Mouse (Mus musculus) hindbrain, embryonic 10.5 days (tissue): Measurements from ENCODE around the gene Smim6. TPM values are rescaled to one million over a fixed set of nuclear protein-coding genes. Genes with fewer than 3 reads are reported as not detected.

Experiments used
- DNase-seq: peaks from one replicate; pipeline ENCODE4 v3.0.0-alpha.2; 2017; ENCODE audit warnings: low spot score
- H3K27ac ChIP-seq: fragments of 300-500 bp; sonication (generic); 2 replicates; pipeline ENCODE4 v1.5.1; 2016; ENCODE audit warnings: mild to moderate bottlenecking, moderate library complexity
- H3K27me3 ChIP-seq: fragments of 300-500 bp; sonication (generic); 2 replicates; pipeline ENCODE4 v1.6.1; 2016; ENCODE audit warnings: mild to moderate bottlenecking; ENCODE audit not compliant: poor library complexity, insufficient read depth, severe bottlenecking
- H3K36me3 ChIP-seq: fragments of 300-500 bp; sonication (generic); 2 replicates; pipeline ENCODE4 v1.6.1; 2016; ENCODE audit warnings: mild to moderate bottlenecking, moderate library complexity
- H3K4me1 ChIP-seq: fragments of 300-500 bp; sonication (generic); replicated peaks from 2 replicates; pipeline ENCODE4 v1.6.1; 2016; ENCODE audit warnings: mild to moderate bottlenecking
- H3K4me3 ChIP-seq: fragments of 300-500 bp; sonication (generic); 2 replicates; pipeline ENCODE4 v1.5.1; 2016; ENCODE audit warnings: mild to moderate bottlenecking, moderate library complexity
- H3K9me3 ChIP-seq: fragments of 300-500 bp; sonication (generic); 2 replicates; pipeline ENCODE4 v1.6.1; 2016; ENCODE audit warnings: mild to moderate bottlenecking, moderate library complexity
- WGBS: fragments of 180-500 bp; shearing (Covaris S2); methylation state at CpG from one replicate; pipeline ENCODE4 v1.1.7; 2016; 5-methylcytosine and 5-hydroxymethylcytosine counted together
- polyA plus RNA-seq: library from polyadenylated mRNA; unstranded; fragments of >200 nt; fragmentation: Nextera tagmentation; extraction: Ambion mirVana; gene quantifications from 2 replicates; pipeline ENCODE4 v1.2.1, GENCODE M21; 2016

The Smim6 gene
- polyA plus RNA-seq, 1 experiment from 2014 or later: 1.4 TPM

GRCm38 (mm10) chr11:115955195-115955858 is 43.5 kb downstream of the Smim6 start:
- peak overlapping the region; percentile 78 for H3K27ac ChIP-seq
- no peak overlapping the region for H3K4me3 ChIP-seq
- peaks cover 36% of the 10 kb centered on the region for H3K4me1 ChIP-seq
- WGBS: 60% methylated on average over 10 of the region's 10 CpGs
- peaks cover 94% of the 10 kb centered on the region for H3K36me3 ChIP-seq
- DNase-seq: no peak
- peaks cover 41% of the 10 kb centered on the region for H3K27me3 ChIP-seq
- no peaks in the 10 kb centered on the region for H3K9me3 ChIP-seq

DNA sequence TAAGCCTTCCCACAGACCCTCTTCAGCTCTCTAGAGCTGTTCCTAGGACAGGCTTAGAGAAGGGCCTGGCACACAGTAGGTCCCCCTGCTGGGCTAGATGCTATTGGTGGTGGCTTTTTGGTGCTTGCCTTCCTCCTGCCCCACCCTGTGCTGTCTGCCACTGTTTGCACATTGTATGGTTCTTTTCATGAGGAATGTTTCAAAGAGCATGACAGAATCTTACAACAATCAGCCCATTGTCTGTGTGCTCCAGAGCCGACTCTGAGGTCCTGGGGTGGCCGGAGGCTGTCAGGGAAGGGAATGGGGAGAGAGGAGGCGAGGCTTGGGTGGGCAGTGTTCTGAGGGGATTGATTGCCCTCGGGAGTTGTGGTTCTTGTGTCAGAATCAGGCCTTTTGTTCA is 44.6 kb downstream of the Smim6 start:
- Histone ChIP-seq H3K4me1 (peaks cover 36% of the 10 kb centered on the region), H3K9me3 (no peaks in the 10 kb centered on the region), H3K4me3 (peak overlapping the region; percentile 9; the same call in 1 of the 2 replicates), H3K36me3 (peaks cover 94% of the 10 kb centered on the region), H3K27ac (peak overlapping the region; percentile 78), H3K27me3 (peaks cover 41% of the 10 kb centered on the region)
- WGBS: 15% methylated on average over 4 of the region's 4 CpGs
- DNase-seq: peak; percentile 69

- 66% methylated on average over 7 of the region's 7 CpGs for WGBS
- peaks cover 94% of the 10 kb centered on the region for H3K36me3 ChIP-seq
These were observed 46.2 kb downstream of the Smim6 start for GRCm38 (mm10) chr11:115957971-115958370.

GRCm38 (mm10) chr11:115959018-115959417 is 47.2 kb downstream of the Smim6 start:
- Histone ChIP-seq H3K9me3 (no peaks in the 10 kb centered on the region), H3K36me3 (peaks cover 94% of the 10 kb centered on the region), H3K27me3 (peaks cover 35% of the 10 kb centered on the region), H3K4me1 (peaks cover 36% of the 10 kb centered on the region), H3K4me3 (no peak overlapping the region), H3K27ac (no peak overlapping the region)
- WGBS: 95% methylated on average over 9 of the region's 9 CpGs
- DNase-seq: no peak

More at GRCm38 (mm10) chr11:115957971-115958370, 46.2 kb downstream of the Smim6 start:
- DNase-seq: no peak
- H3K27ac ChIP-seq: peak overlapping the region; percentile 78
- H3K9me3 ChIP-seq: no peaks in the 10 kb centered on the region
- no peak overlapping the region for H3K4me3 ChIP-seq
- H3K4me1 ChIP-seq: peaks cover 36% of the 10 kb centered on the region
- H3K27me3 ChIP-seq: peaks cover 41% of the 10 kb centered on the region

DNA sequence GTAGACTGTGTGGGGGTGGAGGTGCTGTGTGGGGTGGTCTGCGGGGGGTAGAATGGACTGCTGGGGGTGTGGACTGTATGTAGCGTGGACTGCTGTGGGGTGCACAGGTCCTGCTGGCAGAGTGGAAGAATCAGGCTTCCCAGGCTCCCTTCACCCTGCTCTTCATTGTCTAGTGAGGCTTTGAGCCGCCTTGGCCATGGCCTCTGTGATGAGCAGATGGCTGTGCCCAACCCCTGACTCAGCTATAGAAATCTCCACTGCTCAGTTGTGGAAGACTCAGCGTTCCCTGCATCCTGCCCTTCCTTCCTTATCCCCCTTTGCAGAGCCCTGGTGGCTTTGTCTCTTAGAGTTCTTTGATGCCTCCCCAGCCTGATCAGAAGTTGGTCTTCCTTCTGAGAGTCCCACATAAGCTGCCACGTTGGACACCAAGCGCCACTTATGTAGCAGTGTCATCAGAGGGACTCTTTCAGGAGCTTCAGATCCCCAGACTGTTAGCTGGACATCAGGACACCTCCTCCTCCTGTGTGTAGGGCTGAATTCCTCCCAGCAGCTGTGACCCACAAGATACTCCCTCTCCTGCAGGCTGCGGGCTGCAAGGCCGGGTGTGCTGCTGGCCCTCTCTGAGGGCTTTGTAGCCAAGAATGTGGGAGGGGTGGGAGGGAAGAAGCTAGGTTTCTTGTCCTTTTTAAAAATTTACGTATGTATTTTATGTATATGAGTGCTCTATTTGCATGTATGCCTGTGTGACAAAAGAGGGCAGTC is 51.0 kb downstream of the Smim6 start:
- Histone ChIP-seq H3K27ac (no peak overlapping the region), H3K9me3 (no peaks in the 10 kb centered on the region), H3K27me3 (peaks cover 8% of the 10 kb centered on the region), H3K4me1 (peaks cover 4% of the 10 kb centered on the region), H3K36me3 (peaks cover 94% of the 10 kb centered on the region), H3K4me3 (no peak overlapping the region)
- no peak for DNase-seq
- WGBS: 93% methylated on average over 9 of the region's 9 CpGs

Other genes with a start within 250 kb of the Smim6 start
- gene Grb2, start 203.4 kb upstream of the Smim6 start, polyA plus RNA-seq: 92.7 and 119 TPM in 2 replicates
- 42.0 and 47.4 TPM in 2 replicates for gene Tmem94, start 146.6 kb upstream of the Smim6 start, polyA plus RNA-seq
- 19.0 and 21.5 TPM in 2 replicates for gene Caskin2, start 98.4 kb upstream of the Smim6 start, polyA plus RNA-seq
- gene Tsen54, start 97.3 kb upstream of the Smim6 start, polyA plus RNA-seq: 38.1 and 41.5 TPM in 2 replicates
- 10.4 and 11.9 TPM in 2 replicates for gene Llgl2, start 88.0 kb upstream of the Smim6 start, polyA plus RNA-seq
- 0.19 and 0.21 TPM in 2 replicates for gene Myo15b, start 53.6 kb upstream of the Smim6 start, polyA plus RNA-seq
- gene Smim5, start 12.1 kb upstream of the Smim6 start, polyA plus RNA-seq: 1.4 and 4.2 TPM in 2 replicates
- 44.7 and 52.5 TPM in 2 replicates for gene Sap30bp, start 21.3 kb downstream of the Smim6 start, polyA plus RNA-seq
- 27.3 and 28.8 TPM in 2 replicates for gene Recql5, start 21.5 kb downstream of the Smim6 start, polyA plus RNA-seq
- 0.92 and 0.94 TPM in 2 replicates for gene Itgb4, start 62.7 kb downstream of the Smim6 start, polyA plus RNA-seq
- gene Galk1, start 100.7 kb downstream of the Smim6 start, polyA plus RNA-seq: 184 and 204 TPM in 2 replicates
- 1,623 and 1,834 TPM in 2 replicates for gene H3f3b, start 115.9 kb downstream of the Smim6 start, polyA plus RNA-seq
- 47.7 and 51.3 TPM in 2 replicates for gene Unk, start 118.3 kb downstream of the Smim6 start, polyA plus RNA-seq
- gene Unc13d, start 165.9 kb downstream of the Smim6 start, polyA plus RNA-seq: 3.1 and 4.5 TPM in 2 replicates
- 98.1 and 128 TPM in 2 replicates for gene Wbp2, start 175.0 kb downstream of the Smim6 start, polyA plus RNA-seq
- 3.1 and 4.3 TPM in 2 replicates for gene Trim47, start 215.2 kb downstream of the Smim6 start, polyA plus RNA-seq
- 1.8 and 2.0 TPM in 2 replicates for gene Trim65, start 219.1 kb downstream of the Smim6 start, polyA plus RNA-seq
- gene Mrpl38, start 226.9 kb downstream of the Smim6 start, polyA plus RNA-seq: 108 and 114 TPM in 2 replicates